Mouse (Mus musculus) midbrain, embryonic 14.5 days (tissue): ENCODE measurements around the gene Pcdh15. TPM values are rescaled to one million over a fixed set of nuclear protein-coding genes. Genes with fewer than 3 reads are reported as not detected.

Source experiments
- ATAC-seq: fragments of 200-750 bp; cut with Nextera tagmentation; 2 replicates; pipeline ENCODE4 v1.8.0; 2017; ENCODE audit warnings: moderate number of reproducible peaks, moderate library complexity; ENCODE audit not compliant: low FRiP score, low TSS enrichment
- DNase-seq: peaks from one replicate; pipeline ENCODE4 v3.0.0-alpha.2; 2015
- H3K27ac ChIP-seq: fragments of 300-500 bp; sonication (generic); replicated peaks from 2 replicates; pipeline ENCODE4 v1.5.1; 2014; ENCODE audit warnings: mild to moderate bottlenecking, low read depth, low read length, moderate library complexity
- H3K27me3 ChIP-seq: fragments of 300-500 bp; sonication (generic); 2 replicates; pipeline ENCODE4 v1.6.1; 2014; ENCODE audit warnings: low read length, control low read depth, mixed read lengths; ENCODE audit not compliant: control insufficient read depth, insufficient read depth
- H3K36me3 ChIP-seq: fragments of 300-500 bp; sonication (generic); 2 replicates; pipeline ENCODE4 v1.6.1; 2014; ENCODE audit warnings: low read length, control low read depth; ENCODE audit not compliant: control insufficient read depth, insufficient read depth
- H3K4me1 ChIP-seq: fragments of 300-500 bp; sonication (generic); 2 replicates; pipeline ENCODE4 v1.6.1; 2014; ENCODE audit warnings: mild to moderate bottlenecking, antibody characterized with exemption, low read length, control low read depth; ENCODE audit not compliant: control insufficient read depth, insufficient read depth
- H3K4me2 ChIP-seq: fragments of 300-500 bp; sonication (generic); 2 replicates; pipeline ENCODE4 v1.6.1; 2014; ENCODE audit warnings: mild to moderate bottlenecking, low read length, moderate library complexity
- H3K4me3 ChIP-seq: fragments of 300-500 bp; sonication (generic); replicated peaks from 2 replicates; pipeline ENCODE4 v1.5.1; 2014; ENCODE audit warnings: low read depth, low read length
- H3K9ac ChIP-seq: fragments of 300-500 bp; sonication (generic); replicated peaks from 2 replicates; pipeline ENCODE4 v1.6.1; 2014; ENCODE audit warnings: mild to moderate bottlenecking, low read length, moderate library complexity
- H3K9me3 ChIP-seq: fragments of 300-500 bp; sonication (generic); 2 replicates; pipeline ENCODE4 v1.6.1; 2016; ENCODE audit warnings: low read length, control low read depth, mixed read lengths; ENCODE audit not compliant: control insufficient read depth
- WGBS: fragments of 180-500 bp; shearing (Covaris S2); extraction: QIAGEN DNeasy Blood & Tissue Kit; methylation state at CpG from one replicate; pipeline ENCODE4 v1.1.7; 2014; 5-methylcytosine and 5-hydroxymethylcytosine counted together
- polyA plus RNA-seq: library from polyadenylated mRNA; unstranded; fragments of >200 nt; fragmentation: Nextera tagmentation; extraction: Ambion mirVana; gene quantifications from 2 replicates; pipeline ENCODE4 v1.2.1, GENCODE M21; 2014

Pcdh15 gene
- polyA plus RNA-seq, 1 experiment from 2014 or later: 10.4 TPM

- no peaks in the 10 kb centered on the region for H3K9me3 ChIP-seq
- ATAC-seq (no peak), DNase-seq (peak; percentile 21)
- no peak overlapping the region for H3K9ac ChIP-seq
- no peaks in the 10 kb centered on the region for H3K36me3 ChIP-seq
- H3K4me3 ChIP-seq: no peak overlapping the region
- 68% methylated on average over 3 of the region's 3 CpGs for WGBS
- H3K27me3 ChIP-seq: no peaks in the 10 kb centered on the region
- no peak overlapping the region for H3K27ac ChIP-seq
- no peaks in the 10 kb centered on the region for H3K4me1 ChIP-seq
- H3K4me2 ChIP-seq: no peak overlapping the region
Measured at GRCm38 (mm10) chr10:73425408-73425807, 326.3 kb downstream of the Pcdh15 start.

GRCm38 (mm10) chr10:73431345-73431744, 332.2 kb downstream of the Pcdh15 start:
- H3K27ac ChIP-seq: no peak overlapping the region
- H3K9me3 ChIP-seq: no peaks in the 10 kb centered on the region
- no peak overlapping the region for H3K9ac ChIP-seq
- H3K4me2 ChIP-seq: no peak overlapping the region
- no peaks in the 10 kb centered on the region for H3K4me1 ChIP-seq
- WGBS: 96% methylated on average over 3 of the region's 3 CpGs
- DNase-seq (no peak), ATAC-seq (no peak)
- no peaks in the 10 kb centered on the region for H3K36me3 ChIP-seq
- H3K4me3 ChIP-seq: no peak overlapping the region
- H3K27me3 ChIP-seq: no peaks in the 10 kb centered on the region

- Histone ChIP-seq H3K36me3 (no peaks in the 10 kb centered on the region), H3K4me2 (no peak overlapping the region), H3K27ac (no peak overlapping the region), H3K9ac (no peak overlapping the region), H3K4me3 (no peak overlapping the region), H3K9me3 (no peaks in the 10 kb centered on the region), H3K27me3 (no peaks in the 10 kb centered on the region), H3K4me1 (no peaks in the 10 kb centered on the region)
- ATAC-seq (no peak), DNase-seq (no peak)
- WGBS: 68% methylated on average over 2 of the region's 2 CpGs
Measured at GRCm38 (mm10) chr10:73484082-73484481, 384.9 kb downstream of the Pcdh15 start.

- Histone ChIP-seq H3K27me3 (no peaks in the 10 kb centered on the region), H3K36me3 (no peaks in the 10 kb centered on the region), H3K9me3 (no peaks in the 10 kb centered on the region), H3K4me2 (no peak overlapping the region), H3K4me3 (no peak overlapping the region), H3K9ac (no peak overlapping the region), H3K27ac (no peak overlapping the region), H3K4me1 (no peaks in the 10 kb centered on the region)
- 67% methylated on average over 5 of the region's 5 CpGs for WGBS
- DNase-seq (peak; percentile 3), ATAC-seq (no peak)
Measured at GRCm38 (mm10) chr10:73491654-73492053, 392.5 kb downstream of the Pcdh15 start.

- H3K27ac ChIP-seq: no peak overlapping the region
- 87% methylated on average over 3 of the region's 3 CpGs for WGBS
Measured at GRCm38 (mm10) chr10:73514846-73515245, 415.7 kb downstream of the Pcdh15 start.

GRCm38 (mm10) chr10:73515742-73516141, 416.6 kb downstream of the Pcdh15 start:
- H3K27ac ChIP-seq: no peak overlapping the region
- no peak overlapping the region for H3K4me3 ChIP-seq
- H3K27me3 ChIP-seq: no peaks in the 10 kb centered on the region
- H3K36me3 ChIP-seq: no peaks in the 10 kb centered on the region
- no peak overlapping the region for H3K4me2 ChIP-seq
- H3K4me1 ChIP-seq: no peaks in the 10 kb centered on the region
- H3K9me3 ChIP-seq: no peaks in the 10 kb centered on the region
- DNase-seq (no peak), ATAC-seq (no peak)
- no peak overlapping the region for H3K9ac ChIP-seq
- 74% methylated on average over 2 of the region's 2 CpGs for WGBS

More at GRCm38 (mm10) chr10:73514846-73515245, 415.7 kb downstream of the Pcdh15 start:
- Histone ChIP-seq H3K4me2 (no peak overlapping the region), H3K9me3 (no peaks in the 10 kb centered on the region), H3K4me3 (no peak overlapping the region), H3K4me1 (no peaks in the 10 kb centered on the region), H3K27me3 (no peaks in the 10 kb centered on the region), H3K36me3 (no peaks in the 10 kb centered on the region), H3K9ac (no peak overlapping the region)
- ATAC-seq: no peak
- no peak for DNase-seq

- ATAC-seq (no peak), DNase-seq (no peak)
- 89% methylated on average over 3 of the region's 3 CpGs for WGBS
- no peaks in the 10 kb centered on the region for H3K27me3 ChIP-seq
- no peaks in the 10 kb centered on the region for H3K36me3 ChIP-seq
- no peaks in the 10 kb centered on the region for H3K4me1 ChIP-seq
- no peak overlapping the region for H3K27ac ChIP-seq
- no peaks in the 10 kb centered on the region for H3K9me3 ChIP-seq
- no peak overlapping the region for H3K4me2 ChIP-seq
- no peak overlapping the region for H3K4me3 ChIP-seq
- H3K9ac ChIP-seq: no peak overlapping the region
Measured at GRCm38 (mm10) chr10:73519438-73519837, 420.3 kb downstream of the Pcdh15 start.

- H3K36me3 ChIP-seq: no peaks in the 10 kb centered on the region
- DNase-seq (peak; percentile 7), ATAC-seq (no peak)
- no peak overlapping the region for H3K4me3 ChIP-seq
- no peak overlapping the region for H3K9ac ChIP-seq
- no peaks in the 10 kb centered on the region for H3K9me3 ChIP-seq
- H3K27ac ChIP-seq: no peak overlapping the region
- no peaks in the 10 kb centered on the region for H3K4me1 ChIP-seq
- 95% methylated on average over 10 of the region's 10 CpGs for WGBS
- no peak overlapping the region for H3K4me2 ChIP-seq
- H3K27me3 ChIP-seq: no peaks in the 10 kb centered on the region
Measured at GRCm38 (mm10) chr10:73552831-73553230, 453.7 kb downstream of the Pcdh15 start.

GRCm38 (mm10) chr10:73564216-73564615, 465.1 kb downstream of the Pcdh15 start:
- WGBS: 74% methylated on average over 7 of the region's 7 CpGs
- Histone ChIP-seq H3K9me3 (no peaks in the 10 kb centered on the region), H3K4me1 (no peaks in the 10 kb centered on the region), H3K9ac (no peak overlapping the region), H3K27me3 (no peaks in the 10 kb centered on the region), H3K4me3 (no peak overlapping the region), H3K4me2 (no peak overlapping the region), H3K36me3 (no peaks in the 10 kb centered on the region), H3K27ac (no peak overlapping the region)
- DNase-seq (peak; percentile 27), ATAC-seq (no peak)
